Mouse (Mus musculus) ovary, adult 18-20 months (tissue): Measurements from ENCODE around the gene Pyroxd2.
"Not testable (repeated sequence)": the region's sequence is repeated elsewhere in the genome, so short reads cannot be mapped to it uniquely, and the experiment has no call there.

Source experiments
- DNase-seq: peaks from one replicate; pipeline ENCODE4 v3.0.0; 2022; ENCODE audit warnings: low spot score, mixed read lengths

Gene Pyroxd2

DNA sequence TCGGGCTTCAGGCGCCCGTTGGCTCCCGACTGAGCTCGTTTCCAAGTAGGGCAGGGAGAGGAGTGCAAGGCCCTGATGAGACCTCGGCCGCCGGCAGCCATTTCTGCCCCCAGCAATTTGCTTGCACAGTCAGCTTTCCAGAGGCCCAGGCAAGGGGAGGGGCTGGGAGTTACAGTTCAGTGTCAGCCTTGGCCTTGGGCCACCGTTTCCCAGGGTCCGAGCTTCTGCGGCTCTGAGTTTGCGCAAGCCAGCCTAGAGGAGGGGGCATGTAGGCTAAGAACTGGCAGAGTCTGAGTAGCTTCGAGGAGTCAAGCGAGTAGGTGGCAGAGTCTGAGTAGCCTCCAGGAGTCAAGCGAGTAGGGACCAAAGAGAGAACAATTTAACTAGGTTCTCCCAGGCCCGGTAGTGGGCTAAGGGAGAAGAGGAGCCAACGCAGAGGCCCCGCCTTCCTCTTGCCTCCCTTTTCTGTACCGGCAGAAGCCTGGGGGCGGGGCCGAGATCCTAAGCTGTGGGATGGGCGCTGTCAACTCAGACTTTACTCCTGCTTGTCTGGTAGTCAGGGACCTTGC lies at the start of gene Pyroxd2:
Gene Pyroxd2 (minus strand): TSS at position 413 of the 569 bp plus-strand sequence.
- DNase-seq: peak; percentile 83

DNA sequence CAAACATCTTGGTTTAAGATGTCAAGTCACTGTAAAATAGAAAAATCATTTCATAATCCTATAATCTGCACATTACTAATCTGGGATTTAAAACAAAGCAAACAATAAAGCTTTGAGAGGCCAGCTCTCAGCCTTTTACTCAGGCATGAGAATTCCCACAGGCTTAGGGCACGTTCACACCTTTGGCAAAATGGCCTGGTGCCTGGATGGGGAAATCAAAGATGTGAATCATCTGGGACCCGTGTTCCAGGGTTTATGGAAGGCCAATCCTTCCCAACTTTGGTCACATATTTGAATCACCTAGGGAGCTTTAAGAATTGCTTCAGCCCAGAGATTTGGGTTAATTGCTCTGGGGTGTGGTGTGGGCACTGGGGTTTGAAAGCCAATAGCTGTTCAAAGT lies 45.3 kb upstream of the Pyroxd2 start:
- DNase-seq: no peak

DNA sequence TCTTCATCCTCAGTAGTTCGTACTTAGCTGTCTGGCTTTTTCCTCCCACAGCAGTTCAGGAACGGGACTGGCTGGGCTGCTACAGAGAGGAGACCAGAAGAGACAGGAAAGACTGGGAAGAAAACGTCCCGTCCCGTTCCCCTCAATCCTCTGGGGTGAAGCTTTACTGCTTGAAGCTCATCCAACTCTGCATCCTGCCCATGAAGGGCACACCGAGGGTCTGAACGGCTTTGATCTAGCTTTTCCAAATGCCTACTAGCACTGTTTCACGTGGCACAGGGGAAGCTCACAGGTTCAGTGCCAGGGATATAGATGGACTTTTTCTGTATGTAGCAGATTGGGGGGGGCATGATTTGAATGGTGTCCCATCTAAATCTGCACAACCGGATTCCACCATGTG lies 43.2 kb upstream of the Pyroxd2 start:
- no peak for DNase-seq

DNA sequence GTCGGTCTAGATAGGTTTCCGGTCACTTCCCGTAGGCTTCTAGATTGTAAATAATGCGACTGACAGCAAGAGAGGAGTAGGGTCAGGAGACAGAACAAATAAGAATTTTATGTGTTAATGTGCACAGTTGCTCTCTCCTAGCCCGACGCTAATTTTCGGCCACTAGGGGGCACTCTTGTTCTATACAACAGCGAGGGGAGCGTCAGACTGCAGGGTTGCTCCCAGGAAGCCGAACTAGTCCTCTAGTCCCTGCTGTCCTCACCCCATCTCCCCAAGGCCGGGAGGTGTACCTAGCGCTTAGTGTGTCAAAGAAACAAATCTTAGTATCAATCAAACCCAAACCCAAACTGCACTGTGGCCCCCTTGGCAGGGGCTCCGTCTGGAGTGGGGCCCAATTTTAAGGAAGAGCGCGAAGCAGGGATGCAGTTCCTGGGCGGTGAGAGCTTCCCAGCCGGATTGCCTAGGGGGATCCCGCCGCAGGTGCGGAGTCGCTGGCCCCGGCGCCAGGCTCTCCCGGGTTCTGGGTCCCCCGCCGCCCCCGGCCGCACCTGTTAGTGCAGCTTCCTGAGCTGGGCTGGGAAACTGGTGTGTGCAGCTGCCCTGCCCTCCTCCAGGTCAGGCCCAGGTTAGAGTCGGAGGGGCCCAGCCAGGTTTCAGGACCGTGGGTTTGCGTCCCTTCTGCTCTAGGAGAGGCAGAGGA lies 42.5 kb upstream of the Pyroxd2 start:
- DNase-seq: peak; percentile 59

DNA sequence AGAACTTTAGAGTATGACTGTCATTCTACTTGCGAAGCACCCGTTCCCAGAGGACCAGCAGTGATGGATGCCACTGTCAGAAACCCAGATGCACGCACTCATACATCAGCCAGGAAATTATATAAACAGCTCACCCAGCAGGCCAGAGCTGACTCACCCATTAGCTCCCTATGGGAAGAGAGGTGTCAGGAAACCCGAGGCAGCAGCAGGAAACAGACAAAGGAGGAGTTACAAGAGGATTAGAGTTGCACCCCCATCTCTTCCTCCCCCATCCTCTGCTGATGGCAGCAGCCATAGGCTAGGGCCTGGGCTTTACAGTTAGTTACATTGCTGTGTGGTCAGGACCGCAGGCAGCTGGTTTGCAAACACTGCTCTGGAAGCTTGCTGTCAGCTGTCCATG lies 35.7 kb upstream of the Pyroxd2 start:
- no peak for DNase-seq

DNA sequence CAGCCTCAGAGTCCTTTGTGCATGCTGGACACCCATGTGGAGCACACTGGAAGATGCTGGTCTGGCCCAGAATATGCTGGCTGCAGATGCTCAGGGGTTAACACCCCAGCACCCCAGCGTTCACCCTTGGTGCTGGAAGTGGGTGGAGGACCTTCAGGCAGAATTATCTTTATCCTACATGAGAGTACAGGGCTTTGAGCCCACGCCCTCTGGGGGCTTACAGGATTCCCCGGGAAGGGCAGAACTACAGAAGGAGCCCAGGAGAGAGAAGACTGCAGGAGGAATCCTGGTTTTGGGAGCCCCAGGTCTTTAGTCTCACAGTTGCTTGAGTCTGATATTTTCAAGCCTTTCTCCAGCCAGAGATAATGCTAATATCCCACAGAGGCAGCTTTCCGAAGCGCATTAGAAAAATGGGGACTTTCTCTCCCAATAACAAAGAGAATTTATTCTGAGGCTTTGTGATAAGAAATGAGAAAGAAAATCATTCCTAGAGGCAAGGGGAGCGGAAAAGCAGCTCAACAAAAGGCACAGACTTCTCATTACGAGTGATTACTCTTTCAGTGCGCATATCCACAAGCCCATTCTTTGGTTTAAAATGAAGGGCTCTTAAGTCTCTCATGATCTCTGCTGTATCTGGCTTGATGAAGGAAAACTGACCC lies 33.1 kb upstream of the Pyroxd2 start:
- DNase-seq: no peak

DNA sequence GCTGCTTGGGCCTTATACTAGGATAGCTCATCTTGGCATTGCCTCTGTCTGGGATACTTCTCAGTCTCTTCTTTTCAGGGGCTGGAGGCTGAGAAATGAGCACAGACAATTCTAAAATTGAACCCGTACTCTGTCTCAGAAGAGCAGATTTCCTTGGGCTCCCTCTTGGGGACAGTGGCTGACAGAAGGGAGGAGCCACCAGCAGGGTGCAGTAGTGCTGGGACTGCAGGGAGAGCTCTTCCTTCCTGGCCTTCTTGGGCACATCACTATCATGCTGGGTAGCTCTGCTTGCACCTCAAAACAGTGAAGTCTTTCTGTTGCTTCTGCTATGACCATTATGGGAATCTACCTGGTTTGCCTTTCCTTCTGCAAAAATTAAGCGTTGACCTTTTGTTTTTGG lies 32.6 kb upstream of the Pyroxd2 start:
- no peak for DNase-seq

DNA sequence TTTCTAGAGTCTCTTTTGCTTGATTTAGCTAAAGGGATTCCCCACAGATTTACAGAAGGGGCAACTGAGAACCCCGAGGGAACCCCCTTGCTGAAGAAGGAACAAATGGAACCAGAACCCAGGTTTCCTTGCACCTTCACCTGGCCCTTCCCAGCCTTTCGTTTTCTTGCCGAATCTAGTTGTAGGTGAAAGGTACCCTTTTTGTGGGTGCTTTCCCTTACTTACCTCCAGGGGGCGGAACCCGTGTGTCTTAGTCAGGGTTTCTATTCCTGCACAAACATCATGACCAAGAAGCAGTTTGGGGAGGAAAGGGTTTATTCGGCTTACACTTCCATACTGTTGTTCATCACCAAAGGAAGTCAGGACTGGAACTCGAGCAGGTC lies 27.6 kb upstream of the Pyroxd2 start:
- DNase-seq: not testable (repeated sequence)

DNA sequence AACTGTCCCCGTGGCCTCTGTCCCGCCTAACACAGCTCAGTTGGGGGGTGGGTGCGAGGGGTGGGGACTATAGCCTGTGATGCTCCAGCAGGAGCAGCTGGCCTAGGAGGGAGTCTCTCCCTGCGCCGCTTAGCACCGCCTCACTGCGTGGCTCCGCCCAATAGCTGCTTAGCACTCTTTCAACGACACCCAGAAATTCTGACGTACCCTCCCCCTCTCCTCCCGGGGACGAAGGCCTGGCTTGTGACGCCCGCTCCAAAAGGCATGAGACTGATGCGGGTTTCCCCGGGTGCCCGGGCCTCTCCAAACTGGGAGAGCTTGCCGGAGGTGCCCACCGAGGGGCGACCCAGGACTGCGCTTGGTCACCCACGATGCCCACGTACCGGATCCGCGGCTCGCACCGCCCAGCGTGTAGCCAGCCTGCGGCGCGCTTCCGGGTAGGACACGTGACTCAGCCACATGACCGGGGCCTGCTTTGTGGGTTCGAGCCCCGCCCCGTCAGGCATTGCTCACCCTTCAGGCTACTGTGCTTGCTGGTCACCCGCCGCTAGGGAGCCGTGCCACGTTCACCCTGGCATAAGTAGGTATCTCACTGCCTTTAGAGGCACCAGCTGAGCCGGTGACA lies 27.1 kb upstream of the Pyroxd2 start, which contains the start of gene Hps1:
Gene Hps1 (minus strand): TSS at position 448 of the 625 bp plus-strand sequence.
- peak; percentile 86 for DNase-seq

DNA sequence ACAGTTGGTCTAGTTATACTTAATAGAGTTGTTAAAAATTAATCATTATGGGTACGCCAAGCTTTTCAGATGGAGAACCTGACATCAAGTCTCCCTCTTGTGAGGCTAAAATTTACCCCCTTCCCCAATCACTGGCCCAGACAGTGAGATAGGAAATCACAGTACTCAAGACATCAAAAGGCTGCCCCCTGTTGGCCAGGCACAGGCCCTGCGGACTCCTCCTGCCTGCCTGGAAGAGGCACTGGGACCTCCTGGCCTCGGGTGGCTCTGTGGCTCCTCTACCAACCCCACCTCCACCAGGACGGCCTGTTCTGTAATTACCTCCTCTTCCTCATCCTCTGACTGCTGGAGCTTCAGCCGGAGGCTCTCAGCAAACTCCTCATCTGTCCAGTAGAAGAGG lies 25.2 kb upstream of the Pyroxd2 start:
- DNase-seq: no peak

DNA sequence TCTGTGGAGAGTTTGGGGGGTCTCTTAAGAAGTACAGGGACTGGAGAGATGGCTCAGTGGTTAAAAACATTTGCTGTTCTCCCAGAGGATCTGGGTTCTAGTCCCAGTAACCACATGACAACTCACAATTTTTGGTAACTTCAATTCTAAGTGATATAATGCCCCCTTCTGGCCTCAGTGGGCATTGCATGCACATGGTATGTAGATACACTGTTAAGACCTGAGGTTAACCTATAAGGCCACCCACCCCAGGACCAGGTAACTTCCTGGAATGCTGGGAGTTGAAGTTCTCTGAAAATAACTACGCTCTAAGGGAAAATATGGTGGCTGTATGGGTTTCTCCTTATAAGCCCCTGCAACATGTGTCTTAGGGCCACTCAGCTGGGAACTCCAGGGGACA lies 24.2 kb upstream of the Pyroxd2 start:
- no peak for DNase-seq

DNA sequence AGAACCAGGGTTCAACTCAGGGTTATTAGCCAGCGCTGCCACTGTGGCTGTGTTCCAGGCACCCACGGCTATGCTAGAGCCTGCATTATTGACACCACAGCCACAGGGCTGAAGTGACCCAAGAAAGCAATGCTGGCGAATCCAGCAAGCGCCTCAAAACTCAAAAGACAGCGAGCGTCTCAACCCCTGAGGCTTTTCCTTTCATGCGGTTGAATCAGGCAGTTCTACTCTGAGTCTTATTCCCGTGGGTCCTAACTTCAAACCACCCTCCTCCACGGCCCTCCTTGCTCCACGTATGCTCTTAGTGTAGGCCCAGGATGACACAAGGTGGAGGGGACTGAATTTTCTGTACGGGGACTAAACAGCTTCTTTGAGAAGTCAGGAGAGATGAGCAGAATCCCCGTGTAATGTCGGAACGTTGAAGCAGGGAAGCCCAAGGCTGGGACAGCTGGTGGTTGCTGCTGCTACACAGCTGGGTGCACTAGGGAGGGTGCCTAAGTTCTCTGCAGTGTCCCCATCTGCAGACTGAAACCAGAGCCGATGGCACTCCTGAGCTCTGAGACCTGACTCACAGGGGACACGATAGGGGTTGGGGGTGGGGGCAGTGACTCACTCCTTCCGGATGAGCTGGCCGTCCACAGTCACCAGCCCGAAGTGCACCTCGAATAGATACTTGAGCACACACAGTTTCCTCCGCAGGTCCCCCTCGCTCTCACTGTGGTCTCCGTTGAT lies 17.7 kb upstream of the Pyroxd2 start:
- no peak for DNase-seq

DNA sequence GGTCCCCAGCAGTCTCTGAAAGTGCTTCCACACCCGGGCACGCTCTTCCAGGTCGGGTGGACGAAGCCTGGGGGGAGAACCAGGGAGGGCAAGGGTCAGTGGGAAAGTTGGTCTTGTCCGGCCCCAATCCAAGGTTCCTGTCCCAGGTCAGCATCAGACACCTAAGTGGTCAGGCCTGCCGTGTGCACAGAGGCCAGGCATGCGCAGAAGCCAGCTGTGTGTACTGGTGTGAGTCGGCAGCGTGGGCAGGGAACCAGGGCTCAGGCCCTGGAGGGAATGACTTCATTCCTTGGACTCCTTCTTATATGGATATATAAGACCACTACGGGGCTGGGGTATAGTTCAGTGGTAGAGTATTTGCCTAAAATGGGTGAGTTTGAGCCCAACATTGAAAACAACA lies 17.1 kb upstream of the Pyroxd2 start:
- no peak for DNase-seq

DNA sequence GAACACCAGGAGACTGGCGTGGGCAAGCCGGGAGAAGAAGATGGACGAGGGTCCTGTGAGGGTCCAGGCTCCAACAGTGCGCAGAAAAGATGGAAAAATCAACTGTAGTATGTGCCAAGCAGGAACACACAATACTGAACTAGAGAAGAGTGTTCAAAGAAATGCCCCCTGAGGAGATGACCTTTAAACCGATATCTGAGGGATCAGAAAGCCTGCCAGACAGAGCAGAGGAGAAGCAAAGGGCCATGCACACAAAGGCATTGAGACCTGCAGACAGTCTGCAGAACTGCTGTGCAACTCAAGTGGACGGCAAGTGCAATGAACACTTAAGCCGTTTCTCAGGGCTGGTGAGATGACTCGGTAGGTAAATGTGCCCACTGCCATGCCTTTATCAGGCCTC lies 14.8 kb upstream of the Pyroxd2 start:
- DNase-seq: no peak

DNA sequence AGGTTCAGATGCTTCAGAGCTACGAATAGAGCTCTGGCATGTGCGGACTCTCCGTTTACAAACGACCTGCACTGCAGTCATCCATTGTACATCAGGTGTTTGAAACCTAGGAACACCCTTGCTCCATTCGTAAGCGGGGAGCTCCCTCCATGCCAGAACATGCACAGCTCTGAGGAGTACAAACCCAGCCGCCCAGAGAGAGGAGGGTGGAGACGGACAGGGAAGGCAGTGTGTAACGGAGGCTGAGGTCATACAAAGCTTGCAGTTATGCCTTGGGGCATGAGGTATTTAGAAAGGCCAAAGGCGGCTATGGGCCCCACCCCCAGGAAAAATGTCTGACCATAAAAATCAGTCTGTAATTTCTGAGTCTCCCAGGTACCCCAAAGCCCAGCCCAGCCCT lies 11.8 kb upstream of the Pyroxd2 start:
- no peak for DNase-seq

DNA sequence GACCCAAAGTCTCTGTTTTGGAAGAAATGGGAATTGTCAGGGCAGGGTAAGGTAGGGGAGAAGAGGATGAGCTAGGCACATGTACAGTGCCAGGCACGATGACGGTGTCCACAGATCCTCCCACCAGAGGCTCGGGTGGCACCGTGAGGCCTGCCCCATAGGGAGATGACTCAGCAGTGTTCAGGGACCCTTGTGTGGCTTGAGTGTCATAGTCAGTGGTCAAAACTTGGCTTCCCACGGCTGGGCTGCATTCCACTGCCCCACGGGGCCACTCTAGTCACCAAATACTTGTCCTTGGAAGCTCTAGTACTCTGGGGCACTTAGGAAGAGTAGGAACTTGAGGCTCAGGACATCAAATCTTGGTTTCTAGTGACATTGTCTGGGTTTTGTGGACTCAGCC lies 4.1 kb upstream of the Pyroxd2 start:
- DNase-seq: no peak

DNA sequence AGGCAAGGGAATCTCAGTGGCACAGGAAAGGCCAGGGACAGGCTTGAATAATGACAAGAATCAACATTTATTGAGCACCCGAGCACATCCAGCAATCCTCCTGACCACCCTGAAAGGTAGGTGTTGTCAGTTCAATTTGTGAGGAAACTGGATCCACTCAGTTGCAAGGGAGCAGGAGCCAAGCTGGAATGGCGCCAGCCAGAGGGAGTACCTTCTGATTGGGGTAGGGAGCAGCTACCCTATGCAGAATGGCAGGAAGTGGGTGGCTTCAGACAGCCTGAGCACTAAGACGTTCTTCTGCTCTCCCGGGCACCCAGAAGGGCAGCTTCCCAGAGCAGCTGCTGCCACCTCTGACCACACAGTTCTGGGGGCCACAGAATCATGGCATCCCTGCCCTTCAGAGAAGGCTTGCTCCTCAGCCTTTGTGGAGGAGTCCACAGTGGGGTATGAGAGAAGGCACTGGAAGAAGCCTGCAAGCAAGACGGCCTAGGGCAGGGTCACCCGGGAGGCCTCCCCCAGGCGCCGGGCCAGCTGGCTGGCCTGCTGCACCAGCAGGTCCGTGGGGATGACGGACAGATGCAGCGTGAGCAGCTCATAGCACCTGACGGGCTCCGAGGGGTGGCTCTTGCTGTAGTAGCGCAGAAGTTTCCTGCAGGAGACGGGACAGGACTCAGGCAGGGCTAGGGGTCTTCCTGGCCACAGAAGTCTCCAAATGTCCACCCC lies 2.7 kb upstream of the Pyroxd2 start:
- DNase-seq: peak; percentile 65

DNA sequence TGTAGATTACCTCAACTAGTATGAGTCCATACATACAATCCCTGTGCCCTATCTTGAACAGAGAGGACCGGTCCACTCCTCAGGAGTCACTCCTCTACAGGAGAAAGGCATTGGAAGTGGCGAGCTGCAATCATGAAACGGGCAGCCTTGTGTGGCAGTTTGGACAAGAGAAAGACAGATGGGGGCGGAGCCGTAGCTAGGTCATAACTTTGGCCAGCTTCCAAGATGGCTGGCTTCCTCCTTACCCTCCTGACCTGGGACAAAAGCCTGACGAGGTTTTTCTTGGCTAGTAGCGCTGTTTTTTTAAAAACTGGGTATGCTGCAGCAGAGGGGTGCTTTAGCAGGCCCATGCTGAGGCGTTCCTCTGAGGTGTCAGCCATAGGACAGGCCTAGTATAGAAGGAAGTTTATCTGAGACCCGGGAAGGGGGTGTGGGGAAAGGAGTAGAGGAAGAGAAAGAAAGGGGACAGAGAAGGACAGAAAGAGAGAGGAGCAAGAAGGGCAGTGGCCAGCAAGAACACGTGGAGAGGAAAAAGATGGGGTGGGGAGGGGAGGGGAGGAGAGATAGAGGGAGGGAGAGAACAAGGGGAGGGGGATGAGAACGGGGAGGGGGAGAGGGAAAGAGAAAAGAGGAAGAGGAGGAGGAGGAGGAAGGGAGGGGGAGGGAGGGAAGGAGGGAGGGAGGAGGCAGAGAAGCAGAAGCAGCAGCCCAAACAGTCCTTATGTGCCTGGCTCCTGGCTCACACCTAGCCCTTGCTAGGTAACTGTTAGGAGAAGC lies 754 bp upstream of the Pyroxd2 start:
- DNase-seq: peak; percentile 80

DNA sequence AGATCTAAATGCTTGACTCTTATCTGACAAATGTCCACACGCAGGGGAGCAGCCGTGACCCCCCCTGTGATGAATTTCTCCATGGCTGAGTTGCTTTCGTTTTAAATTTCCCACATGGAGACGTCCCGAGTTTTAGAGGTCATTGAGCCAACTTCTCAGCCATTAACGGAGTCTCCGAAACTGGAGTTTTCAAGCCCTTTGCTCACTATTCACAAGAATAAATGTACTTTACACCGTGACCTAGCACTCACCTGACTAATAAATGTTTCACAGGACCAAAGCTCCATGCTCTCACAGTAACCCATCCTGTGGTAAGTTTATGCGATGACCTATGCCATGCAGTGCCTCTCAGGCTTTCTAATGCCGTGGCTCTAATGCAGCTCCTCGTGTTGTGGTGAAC lies 2.4 kb downstream of the Pyroxd2 start:
- DNase-seq: no peak

DNA sequence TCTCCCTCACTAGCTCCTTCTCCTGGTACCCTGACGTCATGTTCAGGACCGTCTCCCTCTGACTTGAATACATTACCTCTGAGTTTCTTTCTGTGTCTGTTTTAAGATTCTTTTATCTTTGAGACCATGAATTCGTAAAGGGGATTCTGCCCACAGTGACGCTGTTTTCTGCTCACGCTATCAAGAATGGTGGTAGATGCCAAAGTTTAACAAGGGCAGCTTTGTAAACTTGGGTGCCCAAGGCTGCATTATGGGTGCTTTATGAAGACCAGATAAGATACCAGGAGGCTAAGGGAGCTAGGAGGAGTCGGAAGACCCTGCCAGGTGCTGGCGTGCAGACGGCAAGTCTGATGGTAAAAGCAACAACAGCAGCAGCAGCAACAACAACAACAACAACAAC lies 5.9 kb downstream of the Pyroxd2 start:
- no peak for DNase-seq

DNA sequence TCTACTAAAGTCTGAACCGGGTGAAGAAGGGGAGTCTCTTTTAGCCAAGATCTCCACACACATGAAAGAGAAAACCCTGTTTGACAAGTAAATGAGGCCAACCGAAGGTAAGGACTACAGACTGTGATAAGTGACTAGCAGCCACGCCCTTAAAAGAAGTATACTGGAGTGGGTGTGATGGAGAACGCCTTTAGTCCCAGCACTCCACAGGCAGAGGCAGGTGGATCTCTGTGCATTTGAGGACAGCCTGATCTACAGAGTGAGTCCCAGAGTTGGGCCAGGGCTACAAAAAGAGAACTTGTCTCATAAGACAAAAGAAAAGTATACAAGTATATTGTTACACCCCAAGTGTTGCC lies 6.7 kb downstream of the Pyroxd2 start:
- no peak for DNase-seq
